Mouse (Mus musculus) hindbrain, embryonic 14.5 days (tissue): ENCODE measurements around the gene Grxcr1. TPM values are rescaled to one million over a fixed set of nuclear protein-coding genes. Genes with fewer than 3 reads are reported as not detected.

Experiments
- ATAC-seq: fragments of 200-750 bp; cut with Nextera tagmentation; 2 replicates; pipeline ENCODE4 v1.8.0; 2017; ENCODE audit warnings: moderate number of reproducible peaks, mild to moderate bottlenecking, moderate TSS enrichment, moderate library complexity; ENCODE audit not compliant: low FRiP score
- DNase-seq: peaks from one replicate; pipeline ENCODE4 v3.0.0-alpha.2; 2015; ENCODE audit warnings: low spot score
- H3K27ac ChIP-seq: fragments of 300-500 bp; sonication (generic); 2 replicates; pipeline ENCODE4 v1.5.1; 2014; ENCODE audit warnings: mild to moderate bottlenecking, moderate library complexity
- H3K27me3 ChIP-seq: fragments of 300-500 bp; sonication (generic); 2 replicates; pipeline ENCODE4 v1.6.1; 2014; ENCODE audit warnings: mild to moderate bottlenecking, low read length, mixed read lengths; ENCODE audit not compliant: control insufficient read depth, insufficient read depth
- H3K36me3 ChIP-seq: fragments of 300-500 bp; sonication (generic); replicated peaks from 2 replicates; pipeline ENCODE4 v1.6.1; 2014; ENCODE audit not compliant: control insufficient read depth, insufficient read depth
- H3K4me1 ChIP-seq: fragments of 300-500 bp; sonication (generic); replicated peaks from 2 replicates; pipeline ENCODE4 v1.6.1; 2014; ENCODE audit warnings: antibody characterized with exemption, low read length, mixed read lengths; ENCODE audit not compliant: control insufficient read depth, insufficient read depth
- H3K4me2 ChIP-seq: fragments of 300-500 bp; sonication (generic); replicated peaks from 2 replicates; pipeline ENCODE4 v1.6.1; 2014; ENCODE audit warnings: mild to moderate bottlenecking, moderate library complexity
- H3K4me3 ChIP-seq: fragments of 300-500 bp; sonication (generic); replicated peaks from 2 replicates; pipeline ENCODE4 v1.5.1; 2014; ENCODE audit warnings: mild to moderate bottlenecking, low read length
- H3K9ac ChIP-seq: fragments of 300-500 bp; sonication (generic); 2 replicates; pipeline ENCODE4 v1.6.1; 2014
- H3K9me3 ChIP-seq: fragments of 300-500 bp; sonication (generic); 2 replicates; pipeline ENCODE4 v1.6.1; 2016; ENCODE audit warnings: low read length; ENCODE audit not compliant: control insufficient read depth
- WGBS: fragments of 180-500 bp; shearing (Covaris S2); extraction: QIAGEN DNeasy Blood & Tissue Kit; methylation state at CpG from one replicate; pipeline ENCODE4 v1.1.7; 2014; 5-methylcytosine and 5-hydroxymethylcytosine counted together
- polyA plus RNA-seq: library from polyadenylated mRNA; unstranded; fragments of >200 nt; fragmentation: Nextera tagmentation; extraction: Ambion mirVana; gene quantifications from 2 replicates; pipeline ENCODE4 v1.2.1, GENCODE M21; 2014

Grxcr1 gene
- polyA plus RNA-seq, 1 experiment from 2014 or later = not detected

DNA sequence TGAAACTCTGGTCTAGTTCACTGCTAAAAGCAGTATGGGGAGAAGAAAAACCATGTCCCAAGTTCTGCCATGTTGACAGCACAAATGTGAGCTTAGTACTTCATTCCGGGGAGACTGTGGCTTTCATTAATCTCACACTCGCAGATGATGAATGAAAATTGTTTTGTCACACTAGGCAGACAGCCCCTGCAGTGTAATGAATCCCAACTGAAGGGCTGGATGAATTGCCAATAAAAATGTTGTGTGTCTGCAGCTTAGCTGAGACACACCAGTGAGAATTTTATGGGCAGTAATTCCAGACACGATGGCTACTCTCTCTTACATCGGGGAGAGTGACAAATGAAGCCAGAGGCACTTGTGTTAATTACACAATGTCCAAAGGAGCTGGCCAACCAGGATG, 37.1 kb downstream of the Grxcr1 start:
- no peak overlapping the region for H3K4me2 ChIP-seq
- H3K9me3 ChIP-seq = no peaks in the 10 kb centered on the region
- H3K27me3 ChIP-seq = no peaks in the 10 kb centered on the region
- no peaks in the 10 kb centered on the region for H3K36me3 ChIP-seq
- no peak overlapping the region for H3K4me3 ChIP-seq
- H3K4me1 ChIP-seq = no peaks in the 10 kb centered on the region
- no peak overlapping the region for H3K9ac ChIP-seq
- ATAC-seq (0 out of 2 replicates have a peak, but pooled peaks have one; percentile 24), DNase-seq (no peak)
- H3K27ac ChIP-seq = no peak overlapping the region
- WGBS = 46% methylated on average over 4 of the region's 4 CpGs

DNA sequence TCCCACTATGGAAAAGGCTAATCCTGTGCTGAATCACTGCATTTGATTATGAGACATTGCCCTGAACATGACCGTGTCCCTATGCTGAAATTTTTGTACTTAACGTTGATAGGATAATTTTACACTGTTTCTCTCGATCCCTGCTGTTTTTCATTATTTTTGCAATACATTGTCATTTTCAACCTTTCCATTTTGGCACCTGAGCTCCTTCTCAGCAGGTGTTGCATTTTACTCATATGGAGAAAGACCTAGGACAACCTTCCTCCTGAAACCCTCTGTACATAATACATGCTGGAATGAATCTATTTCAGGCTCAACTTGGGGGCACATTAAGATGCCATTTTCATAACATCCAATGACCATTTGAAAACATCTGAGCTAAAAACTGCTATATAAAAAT, 38.7 kb downstream of the Grxcr1 start:
- no peak overlapping the region for H3K4me2 ChIP-seq
- no peaks in the 10 kb centered on the region for H3K9me3 ChIP-seq
- H3K9ac ChIP-seq = no peak overlapping the region
- ATAC-seq (no peak), DNase-seq (no peak)
- no peak overlapping the region for H3K4me3 ChIP-seq
- H3K4me1 ChIP-seq = no peaks in the 10 kb centered on the region
- 81% methylated on average over 3 of the region's 3 CpGs for WGBS
- no peaks in the 10 kb centered on the region for H3K27me3 ChIP-seq
- no peak overlapping the region for H3K27ac ChIP-seq
- no peaks in the 10 kb centered on the region for H3K36me3 ChIP-seq

DNA sequence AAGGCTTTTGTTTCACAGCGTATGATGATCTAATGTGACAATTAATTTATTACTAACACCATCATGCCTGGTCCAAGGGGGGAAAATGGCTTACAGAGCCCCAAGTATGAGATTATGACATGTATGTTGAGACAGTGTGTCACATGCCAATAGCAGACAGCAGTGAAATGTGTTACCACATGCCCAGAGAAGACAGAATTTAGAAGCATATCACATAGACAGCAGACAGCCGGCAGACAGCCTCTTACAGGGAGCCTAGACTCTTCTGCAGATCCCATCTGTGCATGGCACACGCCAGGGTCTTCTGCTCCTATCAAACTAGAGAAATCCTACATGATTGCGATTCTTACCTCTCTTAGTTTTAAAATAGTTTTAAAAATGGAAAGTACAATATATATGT, 40.2 kb downstream of the Grxcr1 start:
- DNase-seq = no peak
- Histone ChIP-seq H3K4me3 (no peak overlapping the region), H3K36me3 (no peaks in the 10 kb centered on the region), H3K9me3 (no peaks in the 10 kb centered on the region), H3K27me3 (no peaks in the 10 kb centered on the region), H3K9ac (no peak overlapping the region), H3K27ac (no peak overlapping the region), H3K4me2 (no peak overlapping the region), H3K4me1 (no peaks in the 10 kb centered on the region)
- 90% methylated on average over 4 of the region's 4 CpGs for WGBS
- no peak for ATAC-seq

DNA sequence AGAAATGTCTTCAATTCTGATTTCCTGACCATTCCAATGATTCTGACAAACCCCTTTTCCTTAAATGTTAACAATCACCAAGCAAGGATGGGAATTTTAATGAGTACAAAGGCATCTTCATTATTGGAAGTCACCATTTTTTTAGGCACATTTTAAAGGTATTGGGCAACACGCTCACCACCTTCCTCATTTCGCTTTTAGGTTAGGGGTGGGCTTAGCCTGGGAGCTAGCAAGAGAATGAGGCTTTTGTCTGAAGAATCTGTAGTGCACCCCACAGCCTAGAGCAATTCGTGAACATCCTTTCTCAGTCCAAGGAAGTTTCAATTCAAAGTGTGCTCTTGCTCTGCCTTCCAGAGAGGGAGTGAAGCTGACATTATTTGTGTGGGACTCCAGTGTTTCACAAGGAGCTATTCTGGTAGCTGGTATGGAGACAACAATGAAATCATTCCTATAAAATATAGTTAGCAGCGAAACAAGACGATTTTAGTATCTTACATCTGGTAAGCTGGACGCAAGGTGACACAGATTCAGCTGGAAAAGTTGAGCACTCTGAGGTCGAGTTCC, 55.0 kb downstream of the Grxcr1 start:
- Histone ChIP-seq H3K9me3 (no peaks in the 10 kb centered on the region), H3K9ac (no peak overlapping the region), H3K4me3 (no peak overlapping the region), H3K36me3 (no peaks in the 10 kb centered on the region), H3K4me1 (no peaks in the 10 kb centered on the region), H3K27ac (no peak overlapping the region), H3K27me3 (no peaks in the 10 kb centered on the region), H3K4me2 (no peak overlapping the region)
- ATAC-seq (no peak), DNase-seq (no peak)
- WGBS = 79% methylated on average over 7 of the region's 7 CpGs

DNA sequence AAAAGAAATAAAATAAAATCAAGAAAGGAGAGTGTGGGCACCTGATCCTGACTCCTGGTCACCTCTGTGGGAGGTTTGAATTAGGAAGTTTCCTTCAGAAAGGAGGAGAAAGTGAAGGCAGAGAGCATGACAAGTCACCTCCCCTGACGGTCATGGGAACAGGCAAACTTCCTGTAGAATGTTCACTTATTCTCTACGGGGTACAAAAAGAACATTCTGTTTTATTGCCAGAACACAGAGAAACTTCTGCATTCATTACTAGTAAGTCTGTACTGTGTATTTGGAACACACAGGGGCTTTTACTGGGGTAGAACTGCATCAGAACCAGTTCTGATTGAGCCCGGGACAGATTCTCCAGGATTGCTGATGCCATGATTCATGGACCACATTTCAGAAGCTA, 55.5 kb downstream of the Grxcr1 start:
- H3K4me2 ChIP-seq = no peak overlapping the region
- no peaks in the 10 kb centered on the region for H3K36me3 ChIP-seq
- H3K4me3 ChIP-seq = no peak overlapping the region
- no peaks in the 10 kb centered on the region for H3K27me3 ChIP-seq
- ATAC-seq = no peak
- no peak overlapping the region for H3K27ac ChIP-seq
- DNase-seq = no peak
- H3K9ac ChIP-seq = no peak overlapping the region
- no peaks in the 10 kb centered on the region for H3K4me1 ChIP-seq
- H3K9me3 ChIP-seq = no peaks in the 10 kb centered on the region
- 80% methylated on average over 3 of the region's 3 CpGs for WGBS

DNA sequence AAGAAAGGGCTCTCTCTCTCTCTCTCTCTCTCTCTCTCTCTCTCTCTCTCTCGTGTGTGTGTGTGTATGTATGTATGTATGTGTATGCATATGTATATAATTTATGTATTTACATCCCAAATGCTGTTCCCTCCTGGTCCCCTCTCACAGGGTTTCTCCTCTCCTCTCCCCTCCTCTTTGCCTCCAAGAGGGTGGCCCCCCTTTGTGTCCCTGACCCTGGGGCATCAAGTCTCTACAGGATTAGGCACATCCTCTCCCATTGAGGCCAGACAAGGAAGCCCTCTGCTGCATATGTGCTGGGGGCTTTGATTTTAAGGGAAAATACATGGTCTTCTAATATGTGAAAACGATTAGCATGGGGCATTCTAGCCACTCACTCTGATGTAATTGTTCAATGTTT, 61.5 kb downstream of the Grxcr1 start:
- no peaks in the 10 kb centered on the region for H3K27me3 ChIP-seq
- H3K9ac ChIP-seq = no peak overlapping the region
- DNase-seq (no peak), ATAC-seq (no peak)
- WGBS = 55% methylated on average over 2 of the region's 2 CpGs
- H3K4me3 ChIP-seq = no peak overlapping the region
- H3K27ac ChIP-seq = no peak overlapping the region; the same call in 1 of the 2 replicates
- no peaks in the 10 kb centered on the region for H3K9me3 ChIP-seq
- H3K4me2 ChIP-seq = no peak overlapping the region
- no peaks in the 10 kb centered on the region for H3K36me3 ChIP-seq
- H3K4me1 ChIP-seq = no peaks in the 10 kb centered on the region

DNA sequence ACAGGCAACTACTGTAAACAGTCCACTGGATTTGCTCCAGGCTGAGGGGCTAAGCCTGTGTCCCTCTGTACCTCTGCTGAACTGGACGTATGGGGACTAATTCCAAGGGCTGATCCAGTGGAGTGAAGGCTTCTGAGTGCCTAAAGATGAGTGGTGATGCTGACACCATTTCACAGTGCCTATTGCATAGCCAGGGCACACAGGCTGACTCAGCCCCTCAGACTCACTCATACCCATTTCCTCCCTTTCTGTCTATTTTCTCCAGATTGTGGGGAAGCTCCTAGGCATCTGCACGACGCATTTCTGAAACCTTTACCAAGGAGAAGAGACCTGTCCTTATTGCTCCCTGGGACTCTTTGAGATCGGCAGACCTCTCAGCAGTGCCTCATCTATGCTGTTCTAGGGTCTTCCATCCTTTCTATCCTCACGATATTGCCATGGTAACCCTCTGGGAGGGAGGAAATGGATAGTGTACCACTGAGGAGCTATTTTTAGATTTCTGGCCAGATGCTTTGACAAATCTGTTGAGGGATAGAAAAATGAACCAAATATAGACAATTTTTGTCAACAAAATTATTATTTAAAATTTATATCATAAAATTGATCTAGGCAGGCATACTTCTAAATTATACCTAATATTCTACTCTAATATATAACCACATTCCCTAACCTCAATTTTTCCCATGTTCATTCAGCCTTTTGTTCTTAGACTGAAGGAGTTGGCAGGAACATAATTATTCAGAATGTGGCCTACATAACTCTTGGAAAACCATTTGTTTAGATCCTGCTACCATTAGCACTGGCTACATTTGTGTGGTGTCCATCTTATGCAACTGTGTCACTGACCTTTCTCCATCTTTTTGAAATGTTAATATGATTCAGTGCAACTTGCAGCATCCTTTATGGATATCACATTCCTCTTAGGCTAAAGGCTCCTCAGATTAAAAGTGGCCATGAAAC, 66.3 kb downstream of the Grxcr1 start:
- DNase-seq = no peak

DNA sequence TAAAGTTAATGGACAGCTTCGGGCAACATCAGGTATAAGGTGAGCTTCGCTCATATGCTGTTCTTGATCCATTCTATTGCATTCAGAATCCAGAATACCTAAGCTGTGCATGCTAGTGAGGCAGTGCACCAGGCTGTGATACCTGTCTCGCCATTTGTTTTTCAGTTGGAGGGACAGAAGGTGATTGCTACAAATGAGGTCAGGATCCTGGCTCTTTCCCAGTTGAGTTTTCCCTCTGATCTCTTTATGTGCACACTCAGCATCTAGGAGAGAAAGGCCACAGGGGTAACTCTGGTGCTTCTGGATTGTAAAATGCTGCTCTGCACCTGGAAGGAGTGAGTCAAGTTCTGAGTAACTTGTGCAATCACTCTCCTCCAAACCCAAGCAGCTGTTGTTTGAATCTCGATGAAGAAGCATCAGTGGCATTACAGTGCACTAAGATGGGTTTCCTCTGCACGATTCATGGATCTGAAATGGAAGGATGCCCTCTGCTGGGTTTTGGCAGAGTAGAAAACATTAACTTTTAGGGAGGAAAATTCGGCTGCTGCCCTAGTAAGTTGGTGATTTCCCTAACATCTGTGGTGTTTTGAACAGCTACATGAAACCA, 80.9 kb downstream of the Grxcr1 start:
- no peaks in the 10 kb centered on the region for H3K36me3 ChIP-seq
- H3K9ac ChIP-seq = no peak overlapping the region
- H3K4me1 ChIP-seq = no peaks in the 10 kb centered on the region
- ATAC-seq (no peak), DNase-seq (peak; percentile 67)
- no peak overlapping the region for H3K4me3 ChIP-seq
- H3K4me2 ChIP-seq = no peak overlapping the region
- WGBS = 65% methylated on average over 6 of the region's 6 CpGs
- no peaks in the 10 kb centered on the region for H3K9me3 ChIP-seq
- H3K27me3 ChIP-seq = no peaks in the 10 kb centered on the region
- H3K27ac ChIP-seq = no peak overlapping the region

More for the DNA sequence above, 66.3 kb downstream of the Grxcr1 start:
- no peak; the same call in 1 of the 2 replicates for ATAC-seq
- Histone ChIP-seq H3K9me3 (no peaks in the 10 kb centered on the region), H3K27me3 (no peaks in the 10 kb centered on the region), H3K36me3 (no peaks in the 10 kb centered on the region), H3K4me3 (no peak overlapping the region), H3K4me2 (no peak overlapping the region), H3K4me1 (no peaks in the 10 kb centered on the region), H3K9ac (no peak overlapping the region), H3K27ac (no peak overlapping the region)
- WGBS = 70% methylated on average over 5 of the region's 5 CpGs

DNA sequence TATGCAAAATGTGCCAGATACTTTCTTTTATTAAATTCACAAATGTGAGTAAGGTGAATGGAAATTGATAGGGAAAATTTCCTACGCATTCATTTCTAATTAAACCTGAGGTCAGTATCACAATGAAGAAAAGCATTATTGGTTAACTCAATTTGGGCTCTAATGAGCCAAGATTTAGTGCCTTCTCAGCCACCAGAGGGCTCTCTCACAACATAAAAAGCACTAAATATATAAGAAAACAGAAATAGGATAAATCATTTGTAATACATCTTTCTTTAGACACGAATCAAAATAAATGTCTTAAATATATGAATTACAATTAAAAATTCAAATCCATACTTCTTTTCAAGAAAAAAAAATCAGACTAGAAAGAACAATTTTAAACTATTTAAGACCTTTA, 89.2 kb downstream of the Grxcr1 start:
- Histone ChIP-seq H3K4me2 (no peak overlapping the region), H3K4me3 (no peak overlapping the region), H3K27ac (no peak overlapping the region), H3K9me3 (no peaks in the 10 kb centered on the region), H3K9ac (no peak overlapping the region), H3K27me3 (no peaks in the 10 kb centered on the region), H3K36me3 (no peaks in the 10 kb centered on the region), H3K4me1 (no peaks in the 10 kb centered on the region)
- peak; percentile 66 for DNase-seq
- no peak for ATAC-seq
- WGBS = 44% methylated on average over 2 of the region's 2 CpGs
